Mouse (Mus musculus) left cerebral cortex, postnatal 14 days (tissue): ENCODE data around the gene Prr36. TPM values are rescaled to one million over a fixed set of nuclear protein-coding genes. Genes with fewer than 3 reads are reported as not detected.
A peak's percentile ranks its signal among the peaks of the same experiment; 100 is the strongest.

Source experiments
- DNase-seq, 2 experiments: peaks; one replicate each; pipeline ENCODE4 v3.0.0; 2021 to 2022; ENCODE audit warnings: low spot score in 2 of 2, mixed read lengths in 1 of 2
- intact Hi-C: fragments of 180-260 bp; cut with DNase I; formaldehyde crosslinking; loops from one replicate; pipeline ENCODE4 v1.15.1; 2025
- total RNA-seq, 2 experiments: library from RNA; stranded (reverse); gene quantifications; 2 replicates each; pipeline ENCODE4 v1.2.3; 2021

Prr36 gene
- total RNA-seq, 2 experiments from 2014 or later, result 42.8 to 47.5 TPM

DNA sequence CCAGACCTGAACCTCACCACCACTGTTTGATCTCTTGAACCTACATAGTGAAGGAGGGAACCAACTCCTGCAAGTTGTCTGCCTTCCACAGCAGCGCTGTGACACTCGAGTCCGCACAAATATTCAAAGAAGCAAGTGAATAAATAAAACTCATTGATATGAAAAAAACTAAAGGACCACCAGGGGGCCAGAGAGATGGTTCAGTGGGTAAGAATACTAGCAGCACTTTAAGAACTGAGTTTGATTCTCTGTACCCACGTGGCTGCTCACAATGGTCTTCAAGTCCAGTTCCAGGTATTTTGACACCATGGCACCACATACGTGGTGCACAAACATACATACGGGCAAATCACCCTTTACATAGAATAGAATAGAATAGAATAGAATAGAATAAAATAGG is 6.2 kb downstream of the Prr36 start:
- no peak for DNase-seq
- intact Hi-C loops, result loop anchor here (5.0 kb wide), 1 partner anchor 36 kb away; the partner anchor contains the start of gene Tgfbr3l

DNA sequence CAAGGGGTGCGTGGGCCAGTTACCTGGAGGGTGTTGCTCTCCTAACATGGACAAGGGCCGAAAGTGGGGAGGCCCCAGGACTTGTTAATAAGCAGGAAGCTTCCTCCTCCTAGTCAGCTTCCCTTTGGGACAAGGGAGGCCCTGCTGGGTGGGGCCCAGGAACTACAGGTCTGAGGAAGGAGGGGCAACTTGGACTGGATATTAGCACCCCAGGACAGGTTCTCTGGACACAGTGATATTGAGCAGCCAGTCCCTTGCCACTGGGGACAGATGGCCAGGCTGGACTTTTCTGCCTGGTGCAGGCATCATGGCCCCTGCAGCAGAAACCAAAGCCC is 10.3 kb downstream of the Prr36 start:
- intact Hi-C loops, result no loop called here

DNA sequence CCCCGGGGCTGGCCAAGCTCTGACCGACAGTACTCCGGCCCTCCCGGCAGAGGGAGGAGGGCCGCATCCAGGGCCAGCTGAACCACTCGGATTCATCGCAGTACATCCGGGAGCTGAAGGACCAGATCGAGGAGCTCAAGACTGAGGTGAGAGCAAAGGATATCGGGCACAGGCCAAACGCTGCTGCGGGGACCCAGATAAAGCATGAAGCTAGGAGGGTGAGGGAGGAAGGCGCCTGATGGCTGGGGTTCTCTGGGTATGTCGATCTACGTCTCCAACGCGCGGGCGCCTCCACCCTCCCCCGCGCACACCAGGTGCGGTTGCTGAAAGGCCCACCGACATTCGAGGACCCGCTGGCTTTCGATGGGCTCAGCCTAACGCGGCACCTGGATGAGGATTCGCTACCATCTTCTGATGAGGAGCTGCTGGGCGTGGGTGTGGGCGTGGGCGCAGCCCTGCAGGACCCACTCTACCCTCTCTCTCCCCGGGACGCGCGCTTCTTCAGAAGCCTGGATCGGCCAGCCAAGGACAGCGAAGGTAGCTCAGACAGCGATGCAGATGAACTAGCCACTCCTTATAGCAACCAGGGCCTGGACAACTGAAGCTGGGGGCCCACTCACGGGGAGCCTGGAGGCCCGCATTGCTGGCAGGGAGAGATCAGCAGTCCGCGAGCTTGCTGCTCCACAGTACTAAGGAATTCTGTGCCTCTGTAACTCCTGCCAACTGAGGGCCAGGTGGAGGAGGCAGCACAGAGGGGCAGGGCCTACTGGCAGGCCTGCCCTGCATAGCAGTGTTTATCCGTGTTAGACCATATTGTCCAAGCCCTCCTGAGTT is 10.9 kb downstream of the Prr36 start:
- no peak for DNase-seq
- intact Hi-C loops, result no loop called here

More for the DNA sequence above, 10.3 kb downstream of the Prr36 start:
- no peak for DNase-seq

DNA sequence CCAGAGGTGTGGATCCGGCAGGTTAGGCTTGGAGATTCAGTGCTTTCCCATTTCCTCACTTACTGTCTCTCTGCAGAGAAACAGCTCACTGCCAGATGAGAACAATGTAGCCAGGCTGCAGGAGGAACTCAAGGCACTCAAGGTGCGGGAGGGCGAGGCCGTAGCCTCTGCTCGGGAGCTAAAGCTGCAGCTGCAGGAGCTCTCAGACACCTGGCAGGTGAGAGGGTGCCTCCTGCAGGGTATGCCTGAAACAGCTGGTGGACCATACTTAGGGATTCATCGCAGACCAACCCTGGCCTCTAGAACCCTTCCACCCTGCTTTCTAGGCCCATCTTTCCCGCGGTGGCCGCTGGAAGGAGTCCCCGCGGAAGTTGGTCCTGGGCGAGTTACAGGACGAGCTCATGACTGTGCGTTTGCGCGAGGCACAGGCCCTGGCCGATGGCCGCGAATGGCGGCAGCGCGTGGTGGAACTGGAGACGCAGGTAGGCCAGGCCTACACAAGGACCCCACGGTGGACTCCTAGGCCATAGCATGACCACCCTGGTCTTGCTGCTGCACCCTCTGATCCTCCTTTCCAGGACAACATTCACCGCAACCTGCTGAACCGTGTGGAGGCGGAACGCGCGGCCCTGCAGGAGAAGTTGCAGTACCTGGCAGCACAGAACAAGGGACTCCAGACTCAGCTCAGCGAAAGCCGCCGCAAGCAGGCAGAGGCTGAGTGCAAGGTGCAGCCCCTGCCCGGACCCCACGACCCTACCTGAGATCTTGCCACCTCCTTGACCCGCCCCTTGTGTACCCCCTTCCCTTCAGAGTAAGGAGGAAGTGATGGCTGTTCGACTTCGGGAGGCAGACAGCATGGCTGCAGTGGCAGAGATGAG is 11.8 kb downstream of the Prr36 start:
- DNase-seq, result no peak
- intact Hi-C loops, result no loop called here

DNA sequence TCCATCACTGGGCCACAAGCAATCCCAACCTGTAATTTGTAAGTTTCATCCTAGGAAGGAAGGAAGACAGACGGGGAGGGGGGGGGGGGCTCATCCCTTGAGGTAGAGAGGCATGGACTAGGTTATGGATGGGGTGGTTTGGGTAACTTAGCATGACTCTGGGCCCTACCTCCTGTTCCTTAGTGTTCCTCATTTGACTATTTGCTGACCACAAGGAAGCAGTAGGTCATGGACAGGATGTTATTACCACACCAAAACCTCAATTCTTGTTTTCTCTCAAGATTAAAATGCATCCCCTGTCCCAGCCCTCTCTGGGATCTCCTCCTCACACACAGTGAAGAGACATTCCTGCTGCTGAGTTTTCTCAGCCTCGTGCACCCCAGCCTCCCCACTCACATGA is 15.9 kb downstream of the Prr36 start:
- no peak for DNase-seq
- intact Hi-C loops, result no loop called here

DNA sequence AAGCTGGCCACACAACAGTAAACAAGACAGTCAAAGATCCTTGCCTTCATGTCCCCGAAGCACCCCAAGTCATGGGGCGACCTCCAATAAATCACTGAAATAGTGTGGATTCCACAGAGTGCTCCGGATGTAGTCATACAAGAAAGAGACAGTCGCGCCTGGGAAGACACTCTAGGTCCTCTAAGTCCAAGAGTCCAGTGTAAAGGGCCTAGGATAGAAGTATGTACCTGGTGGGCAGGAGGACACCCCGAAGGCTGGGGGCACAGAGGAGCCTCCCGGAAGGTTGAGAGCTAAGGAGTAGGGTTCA is 23.7 kb downstream of the Prr36 start:
- intact Hi-C loops, result no loop called here
- no peak for DNase-seq

DNA sequence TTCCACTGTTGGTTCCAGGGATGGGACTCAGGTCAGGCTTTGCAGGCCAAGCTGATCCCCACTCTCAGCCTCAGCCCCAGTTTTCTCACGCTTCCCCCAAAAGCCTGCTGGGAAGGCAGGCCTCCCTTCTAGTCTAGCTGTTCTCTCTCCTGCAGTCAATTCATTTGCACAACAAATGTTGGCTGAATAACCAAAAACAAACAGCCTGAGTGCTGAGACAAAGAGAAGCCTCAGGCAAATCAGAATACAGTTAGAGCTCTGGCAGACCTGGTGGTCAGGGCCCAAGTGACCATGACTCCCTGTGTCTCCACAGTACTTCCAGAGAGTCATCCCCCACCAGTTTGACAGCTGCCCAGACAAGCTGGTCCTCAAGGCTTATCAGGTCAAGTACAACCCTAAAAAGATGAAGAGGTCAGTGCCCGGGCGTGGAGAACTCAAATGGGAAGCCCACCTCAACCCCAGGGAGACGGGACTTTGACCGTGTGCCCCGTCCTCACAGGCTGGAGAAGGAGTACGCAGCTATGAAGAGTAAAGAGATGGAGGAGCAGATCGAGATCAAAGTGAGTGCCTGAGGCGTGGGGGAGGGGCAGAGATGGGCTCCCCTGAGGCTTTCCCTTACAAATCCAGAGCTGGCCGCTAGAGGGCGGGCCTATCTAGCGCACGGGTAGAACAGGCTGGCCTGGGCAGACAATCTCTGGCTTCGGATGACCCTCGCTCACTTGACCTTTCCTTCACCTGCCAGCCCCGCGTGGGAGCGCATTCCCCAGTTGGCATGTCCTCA is 24.3 kb downstream of the Prr36 start:
- DNase-seq, result peak; percentile 93 to 95
- intact Hi-C loops, result no loop called here

DNA sequence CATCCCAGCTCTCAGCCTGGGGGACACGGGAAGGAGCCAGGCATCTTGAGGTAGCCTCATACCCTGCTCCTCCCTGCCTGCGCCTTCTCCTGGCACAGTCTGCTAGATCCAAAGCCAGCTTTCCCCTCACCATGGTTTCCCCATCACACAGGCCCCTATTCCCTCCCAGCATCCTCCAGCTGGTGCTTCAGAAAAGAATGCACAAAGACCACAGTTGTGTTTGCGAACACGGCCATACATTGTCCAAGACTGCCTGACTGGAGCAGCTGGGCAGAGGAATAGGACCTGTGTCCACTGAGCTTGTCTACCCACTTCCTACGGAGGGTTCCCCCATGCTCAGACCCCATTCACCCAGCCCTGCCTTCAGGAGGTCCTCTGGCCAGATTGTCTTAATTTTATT is 25.0 kb downstream of the Prr36 start:
- peak in 1 of 2 experiments; percentile 56 for DNase-seq
- intact Hi-C loops, result no loop called here

DNA sequence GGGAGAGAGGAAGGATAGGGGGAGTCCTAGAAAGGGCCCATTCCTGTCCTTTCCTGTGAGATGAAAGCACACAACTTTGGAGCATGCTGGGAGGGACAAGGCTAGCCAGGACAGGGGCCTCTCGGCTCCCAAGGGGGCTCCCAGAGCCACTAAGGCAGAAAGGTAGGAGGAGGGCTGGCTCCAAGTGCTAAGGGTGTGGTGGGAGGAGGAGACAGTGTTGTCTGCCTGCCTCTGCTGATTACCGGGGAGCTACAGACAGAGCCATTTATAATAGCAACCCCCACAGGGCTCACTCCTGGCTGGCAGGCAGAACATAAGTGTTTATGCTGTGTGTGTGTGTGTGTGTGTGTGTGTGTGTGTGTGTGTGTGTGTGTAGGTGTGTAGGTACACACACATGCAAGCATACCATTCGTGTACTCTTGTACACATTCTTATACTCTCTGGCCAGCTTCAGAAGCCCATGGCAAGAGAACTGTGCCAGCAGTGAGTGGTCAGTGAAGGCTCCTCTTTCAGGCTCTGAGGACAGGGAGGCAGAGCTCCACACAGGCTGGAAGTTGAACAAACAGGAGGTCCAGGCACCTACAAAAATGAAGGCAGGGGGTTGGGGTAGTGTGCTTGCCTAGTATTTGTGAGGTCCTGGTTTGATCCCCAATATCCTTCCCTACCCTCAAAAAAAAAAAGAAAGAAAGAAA is 28.1 kb downstream of the Prr36 start:
- intact Hi-C loops, result no loop called here
- DNase-seq, result no peak

DNA sequence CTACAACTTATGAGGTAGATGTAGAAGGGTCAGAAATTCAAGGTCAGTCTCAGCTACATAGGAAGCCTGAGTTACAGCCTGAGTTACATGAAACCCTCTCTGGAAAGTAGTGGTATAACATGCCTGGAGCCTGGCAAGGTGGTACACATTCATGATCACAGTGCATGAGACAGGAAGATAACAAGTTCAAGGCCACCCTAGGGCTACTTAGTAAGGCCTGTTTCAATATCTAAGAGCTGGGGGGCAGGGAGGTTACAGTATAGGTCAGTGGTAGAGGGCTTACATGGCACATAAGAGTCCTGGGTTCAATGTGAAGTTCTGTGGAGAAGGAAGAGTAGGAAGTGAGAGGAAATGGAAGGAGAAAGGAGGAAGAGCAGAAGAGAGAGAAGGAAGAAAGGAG is 28.7 kb downstream of the Prr36 start:
- DNase-seq, result no peak
- intact Hi-C loops, result no loop called here

DNA sequence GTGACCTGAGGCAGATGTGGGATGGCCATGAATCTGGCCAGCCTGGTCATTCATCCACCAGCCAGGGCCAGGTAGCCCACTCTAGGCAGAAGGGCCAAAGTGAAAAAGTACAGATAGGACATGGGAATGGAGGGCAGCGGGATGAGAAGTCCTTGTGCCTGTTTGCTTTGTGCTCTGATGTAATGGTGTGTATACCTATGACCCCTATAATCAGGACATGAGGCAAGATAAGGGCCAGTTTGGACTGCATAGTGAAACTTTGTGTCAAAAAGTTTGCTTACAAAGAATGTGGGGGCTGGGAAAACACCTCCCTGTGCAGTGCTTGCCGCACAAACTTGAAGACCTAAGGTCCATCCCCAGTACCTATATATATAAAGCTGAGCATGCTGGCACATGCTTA is 31.1 kb downstream of the Prr36 start:
- DNase-seq, result no peak
- intact Hi-C loops, result no loop called here

DNA sequence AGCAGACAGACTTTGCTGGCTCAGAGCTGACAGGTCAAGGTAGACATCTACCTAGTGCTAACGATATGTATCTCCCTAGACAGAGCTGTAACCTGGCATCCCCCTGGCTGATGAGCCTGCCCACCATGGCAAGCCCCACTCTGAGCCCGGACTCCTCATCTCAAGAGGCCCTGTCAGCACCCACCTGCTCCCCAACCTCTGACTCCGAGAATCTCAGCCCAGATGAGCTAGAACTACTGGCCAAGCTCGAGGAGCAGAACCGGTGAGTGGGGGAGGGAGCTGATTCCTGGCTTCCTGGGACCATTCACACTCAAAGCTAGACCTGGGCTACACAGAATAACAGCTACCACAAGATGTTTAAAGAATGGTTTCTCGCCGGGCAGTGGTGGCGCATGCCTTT is 33.9 kb downstream of the Prr36 start:
- intact Hi-C loops, result no loop called here
- DNase-seq, result no peak

DNA sequence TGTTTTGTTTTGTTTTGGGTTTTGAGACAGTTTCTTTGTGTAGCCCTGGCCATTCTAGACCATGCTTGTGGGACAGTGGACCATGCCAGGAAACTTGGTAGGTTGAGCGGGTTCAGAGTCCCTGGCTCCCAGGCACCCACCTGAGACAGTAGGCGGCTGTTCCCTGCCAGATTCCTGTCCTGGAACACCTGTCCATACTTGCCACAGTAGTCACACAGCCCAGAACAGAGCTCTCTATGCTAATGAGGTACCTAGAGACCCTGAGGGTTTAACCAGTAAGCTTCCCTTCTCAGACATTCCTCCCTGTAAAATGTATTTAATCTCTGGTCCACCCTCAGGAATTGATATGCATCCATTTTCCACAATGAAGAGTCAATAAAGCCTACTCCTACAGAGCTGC is 43.2 kb downstream of the Prr36 start:
- no peak for DNase-seq
- intact Hi-C loops, result no loop called here

DNA sequence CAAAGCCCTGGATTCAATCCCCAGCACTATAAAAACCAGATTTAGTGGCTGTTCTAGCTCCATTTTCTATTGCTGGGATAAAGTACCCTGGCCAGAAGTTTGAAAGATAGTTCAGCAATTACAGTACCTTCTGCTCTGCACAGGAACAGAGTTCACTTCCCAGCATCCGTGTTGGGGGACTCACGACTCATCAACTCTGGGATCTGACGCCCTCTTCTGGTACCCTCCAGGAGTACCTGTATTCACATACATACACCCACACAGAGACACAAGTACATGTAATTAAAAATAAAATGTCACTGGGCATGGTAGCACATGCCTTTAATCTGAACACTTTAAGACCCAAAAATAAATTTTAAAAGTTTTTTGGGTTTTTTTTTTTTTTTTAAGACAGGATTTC is 44.8 kb downstream of the Prr36 start:
- no peak for DNase-seq
- intact Hi-C loops, result no loop called here

DNA sequence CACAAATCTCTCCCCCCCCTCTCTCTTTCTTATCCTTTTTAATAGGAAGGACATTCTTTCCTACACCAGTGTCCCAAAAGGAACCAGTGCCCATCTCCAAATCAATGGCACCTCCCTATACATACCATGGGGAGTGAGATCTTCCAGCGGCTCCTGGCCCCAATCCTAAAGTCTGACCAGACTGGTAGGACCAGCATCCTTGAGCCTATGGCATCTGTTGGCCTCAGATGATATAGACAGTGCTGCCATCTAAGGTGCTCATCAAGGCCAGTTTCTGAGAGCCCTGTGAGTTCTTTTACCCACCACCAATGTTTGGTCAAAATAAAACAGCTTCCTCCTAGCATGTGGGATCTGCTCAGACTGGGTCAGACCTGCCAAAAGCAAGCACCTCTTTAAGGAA is 49.3 kb downstream of the Prr36 start:
- intact Hi-C loops, result no loop called here
- DNase-seq, result no peak

DNA sequence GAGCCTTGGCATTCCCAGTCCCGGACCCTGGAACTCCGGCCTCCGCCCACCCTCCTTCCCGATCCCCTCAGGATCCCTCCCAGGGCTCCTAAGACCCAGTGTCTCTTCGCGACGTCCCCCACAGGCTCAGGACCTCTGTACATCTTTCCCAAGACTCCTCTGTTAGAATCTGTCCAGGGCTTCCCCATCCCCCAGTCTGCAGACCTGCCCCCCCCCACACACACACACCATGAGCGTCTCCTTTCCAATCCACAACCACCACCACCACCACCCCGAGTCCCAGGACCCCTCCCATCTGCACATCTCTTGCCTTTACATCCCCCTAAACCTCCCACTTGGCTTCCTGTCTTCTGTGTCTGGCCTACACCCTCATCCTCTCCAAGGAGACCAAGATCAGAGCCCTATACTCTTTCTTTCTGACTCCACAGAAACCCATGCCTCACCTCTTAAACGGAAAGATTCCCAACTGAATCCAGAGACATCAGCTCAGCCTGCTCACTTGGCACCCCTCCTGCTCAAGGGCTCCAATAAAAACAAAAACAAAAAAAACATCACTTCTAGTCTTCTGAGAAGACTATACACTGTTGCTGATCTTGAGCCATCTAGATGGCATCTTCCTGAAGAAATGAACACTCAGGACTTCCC is 50.3 kb downstream of the Prr36 start:
- intact Hi-C loops, result no loop called here
- DNase-seq, result no peak

DNA sequence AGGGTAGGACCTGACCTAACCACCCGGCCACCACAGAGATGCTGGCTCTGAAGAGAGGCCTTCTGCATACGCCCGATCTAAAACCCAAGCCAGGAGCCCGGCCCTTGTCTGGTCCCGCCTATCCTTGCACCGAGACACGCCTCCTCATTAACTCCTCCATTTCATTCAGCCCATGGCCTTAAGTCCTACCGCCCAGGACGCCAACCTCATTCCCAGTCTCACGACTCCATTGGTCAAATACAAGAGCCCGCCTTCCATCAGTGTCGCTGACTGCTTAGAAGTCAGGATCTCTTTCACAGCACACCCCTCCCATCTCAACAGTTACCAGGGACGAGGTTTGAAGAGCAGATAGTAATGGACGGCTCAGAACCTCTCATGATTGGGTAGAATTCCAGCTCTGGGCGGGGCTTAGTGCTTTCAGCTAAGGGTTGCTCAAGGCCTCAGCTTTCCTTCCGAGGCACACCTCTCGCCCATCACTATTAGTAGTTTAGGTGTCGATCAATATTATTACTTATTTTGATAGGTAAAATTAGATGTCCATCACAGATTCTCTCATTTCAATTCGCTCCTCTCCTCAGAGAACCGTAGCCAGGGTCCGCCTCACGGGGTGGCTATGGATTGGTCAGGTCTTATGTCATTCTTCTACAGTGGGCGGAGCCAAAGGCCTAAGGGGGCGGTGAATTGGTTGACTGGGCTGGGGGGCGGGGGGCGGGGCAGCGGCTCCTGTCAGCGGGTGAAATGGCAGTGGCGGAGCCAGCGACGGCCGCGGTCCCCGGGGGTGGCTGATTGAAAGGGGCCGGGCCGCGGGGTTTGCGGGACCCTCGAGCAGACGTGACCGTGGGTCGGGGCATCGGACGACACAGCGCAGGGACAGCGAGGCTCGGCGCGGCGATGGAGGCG is 51.2 kb downstream of the Prr36 start, which contains the start of gene Evi5l:
TSS of gene Evi5l (plus strand) at position 716 of the 900 bp plus-strand sequence.
- DNase-seq, result peak; percentile 99 to 100
- intact Hi-C loops, result no loop called here

DNA sequence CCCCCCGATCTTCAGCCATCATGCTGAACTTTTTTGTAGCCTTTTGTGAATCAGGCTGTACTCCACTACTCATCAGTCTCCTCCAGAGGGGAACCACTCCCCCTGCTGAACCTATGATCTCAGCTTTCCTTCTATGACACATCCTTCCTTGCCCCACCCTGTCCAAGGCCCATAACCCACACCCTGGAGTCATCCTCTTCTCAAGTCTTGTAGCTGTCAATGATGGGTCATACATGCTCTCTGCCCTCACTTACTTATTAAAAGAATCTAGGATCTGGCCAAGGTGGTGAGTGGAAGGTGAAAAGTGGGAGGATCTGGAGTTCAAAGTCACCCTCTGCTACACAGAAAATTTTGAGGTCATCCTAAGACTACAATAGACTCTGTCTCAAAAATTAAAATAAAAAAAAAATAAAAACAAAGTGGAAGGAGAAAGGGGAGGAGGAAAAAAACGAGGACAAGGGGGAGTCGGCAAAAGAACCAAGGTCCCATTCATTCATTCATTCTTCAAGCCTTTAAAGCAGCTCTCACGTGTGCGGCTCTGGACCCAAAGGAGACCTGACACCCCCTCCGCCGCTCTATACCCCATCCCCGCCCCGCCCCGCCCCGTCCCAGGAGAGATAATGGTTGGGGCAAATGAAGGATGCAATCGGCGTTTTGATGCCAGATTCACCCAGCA is 51.9 kb downstream of the Prr36 start:
- intact Hi-C loops, result no loop called here
- DNase-seq, result no peak
